Mouse (Mus musculus) lung, postnatal 36 days (tissue): ENCODE data around the gene Plekhb2.

Experiments
- DNase-seq: peaks from one replicate; pipeline ENCODE4 v3.0.0; 2022; ENCODE audit warnings: mixed read lengths

Plekhb2 gene

GRCm38 (mm10) chr1:34849745-34850342 is at the start of gene Plekhb2:
TSS of gene Plekhb2 (plus strand) at chr1:34849976.
- DNase-seq, result peak; percentile 92

GRCm38 (mm10) chr1:34801616-34802289 is 48.0 kb upstream of the Plekhb2 start:
- DNase-seq, result peak; percentile 75

- DNase-seq, result peak; percentile 61
Observed at GRCm38 (mm10) chr1:34802290-34802642, 47.5 kb upstream of the Plekhb2 start.

GRCm38 (mm10) chr1:34804863-34805262 is 44.9 kb upstream of the Plekhb2 start:
- DNase-seq, result no peak

- no peak for DNase-seq
Observed at GRCm38 (mm10) chr1:34805931-34806520, 43.8 kb upstream of the Plekhb2 start.

GRCm38 (mm10) chr1:34808445-34808844 is 41.3 kb upstream of the Plekhb2 start:
- DNase-seq, result no peak

- DNase-seq, result no peak
Observed at GRCm38 (mm10) chr1:34810293-34810692, 39.5 kb upstream of the Plekhb2 start.

- no peak for DNase-seq
Observed at GRCm38 (mm10) chr1:34811035-34811434, 38.7 kb upstream of the Plekhb2 start.

- DNase-seq, result no peak
Observed at GRCm38 (mm10) chr1:34811581-34811980, 38.2 kb upstream of the Plekhb2 start.

- DNase-seq, result no peak
Observed at GRCm38 (mm10) chr1:34812407-34813247, 37.1 kb upstream of the Plekhb2 start.

- peak; percentile 59 for DNase-seq
Observed at GRCm38 (mm10) chr1:34815843-34816242, 33.9 kb upstream of the Plekhb2 start.

- peak; percentile 73 for DNase-seq
Observed at GRCm38 (mm10) chr1:34819225-34819910, 30.4 kb upstream of the Plekhb2 start.

GRCm38 (mm10) chr1:34821411-34821810 is 28.4 kb upstream of the Plekhb2 start:
- no peak for DNase-seq

- DNase-seq, result no peak
Observed at GRCm38 (mm10) chr1:34822003-34822402, 27.8 kb upstream of the Plekhb2 start.

GRCm38 (mm10) chr1:34822746-34823145 is 27.0 kb upstream of the Plekhb2 start:
- DNase-seq, result no peak

- peak; percentile 74 for DNase-seq
Observed at GRCm38 (mm10) chr1:34823353-34823752, 26.4 kb upstream of the Plekhb2 start.

GRCm38 (mm10) chr1:34824208-34824607 is 25.6 kb upstream of the Plekhb2 start:
- no peak for DNase-seq

GRCm38 (mm10) chr1:34825909-34826308 is 23.9 kb upstream of the Plekhb2 start:
- DNase-seq, result no peak

GRCm38 (mm10) chr1:34827900-34828299 is 21.9 kb upstream of the Plekhb2 start:
- peak; percentile 30 for DNase-seq

GRCm38 (mm10) chr1:34828528-34829294 is 21.1 kb upstream of the Plekhb2 start:
- DNase-seq, result no peak

- no peak for DNase-seq
Observed at GRCm38 (mm10) chr1:34830934-34831333, 18.8 kb upstream of the Plekhb2 start.

GRCm38 (mm10) chr1:34831381-34831780 is 18.4 kb upstream of the Plekhb2 start:
- DNase-seq, result no peak
